Mouse (Mus musculus) olfactory bulb, adult 2 months (tissue): ENCODE data around the gene Cgref1. TPM values are rescaled to one million over a fixed set of nuclear protein-coding genes. Genes with fewer than 3 reads are reported as not detected.

Experiments
- H3K27ac ChIP-seq: fragments of 200-500 bp; 2 replicates; pipeline ENCODE4 v1.5.1; 2012; ENCODE audit warnings: low read depth, low read length; ENCODE audit not compliant: insufficient read depth
- H3K4me1 ChIP-seq: fragments of 200-500 bp; 2 replicates; pipeline ENCODE4 v1.6.1; 2012; ENCODE audit warnings: low read length; ENCODE audit not compliant: control insufficient read depth, insufficient read depth
- H3K4me3 ChIP-seq: fragments of 200-500 bp; 2 replicates; pipeline ENCODE4 v1.5.1; 2012; ENCODE audit warnings: mild to moderate bottlenecking, low read depth, low read length, moderate library complexity; ENCODE audit not compliant: insufficient read depth
- CTCF ChIP-seq: fragments of 200-500 bp; IDR thresholded peaks from 2 replicates; pipeline ENCODE4 v1.5.1; 2012; ENCODE audit warnings: low read depth, mild to moderate bottlenecking, low read length, moderate library complexity; ENCODE audit not compliant: insufficient read depth
- POLR2A ChIP-seq: fragments of 200-500 bp; IDR thresholded peaks from 2 replicates; pipeline ENCODE4 v1.6.1; 2012; ENCODE audit warnings: mild to moderate bottlenecking, low read depth, low read length, moderate library complexity; ENCODE audit not compliant: insufficient read depth
- WGBS: fragments of 180-500 bp; shearing (Covaris S2); methylation state at CpG from one replicate; pipeline ENCODE4 v1.1.7; 2018; 5-methylcytosine and 5-hydroxymethylcytosine counted together
- polyA plus RNA-seq: library from polyadenylated mRNA; stranded (reverse); fragments of >200 nt; gene quantifications from 2 replicates; pipeline ENCODE4 v1.2.4, GENCODE M21; 2012; ENCODE audit warnings: low replicate concordance; ENCODE audit not compliant: missing spikeins, insufficient read depth, insufficient read length

Cgref1 gene
- polyA plus RNA-seq, 1 experiment, result not detected

GRCm38 (mm10) chr5:30907413-30908059, 37.9 kb downstream of the Cgref1 start, which contains the start of gene Ost4:
Gene Ost4, minus strand, starts transcription at chr5:30907788.
- TF ChIP-seq POLR2A (peak; percentile 66), CTCF (no peak)
- under 1% methylated on average over 58 of the region's 58 CpGs for WGBS
- peaks cover 9% of the 10 kb centered on the region for H3K4me1 ChIP-seq
- peak within 1 kb of the TSS; percentile 41 for H3K27ac ChIP-seq
- peak within 1 kb of the TSS; percentile 83 for H3K4me3 ChIP-seq

- no peak for TF ChIP-seq POLR2A
- no peak for TF ChIP-seq CTCF
- peaks cover 2% of the 10 kb centered on the region; the same call in 1 of the 2 replicates for H3K4me1 ChIP-seq
- no peak overlapping the region for H3K4me3 ChIP-seq
- 92% methylated on average over 5 of the region's 5 CpGs for WGBS
- no peak overlapping the region for H3K27ac ChIP-seq
Observed at GRCm38 (mm10) chr5:30901860-30902259, 43.5 kb downstream of the Cgref1 start.

GRCm38 (mm10) chr5:30890375-30890774, 55.0 kb downstream of the Cgref1 start:
- 83% methylated on average over 7 of the region's 7 CpGs for WGBS
- Histone ChIP-seq H3K4me3 (no peak overlapping the region), H3K4me1 (peaks cover 11% of the 10 kb centered on the region), H3K27ac (no peak overlapping the region)
- TF ChIP-seq POLR2A (no peak), CTCF (no peak)

GRCm38 (mm10) chr5:30889088-30889754, 56.2 kb downstream of the Cgref1 start:
- TF ChIP-seq POLR2A (no peak), CTCF (no peak)
- Histone ChIP-seq H3K4me3 (peak overlapping the region; percentile 89), H3K27ac (peak overlapping the region; percentile 94), H3K4me1 (peaks cover 11% of the 10 kb centered on the region)
- WGBS, result 1% methylated on average over 42 of the region's 42 CpGs

GRCm38 (mm10) chr5:30888337-30889087, 56.9 kb downstream of the Cgref1 start, which contains the start of gene Agbl5:
Gene Agbl5, plus strand, starts transcription at chr5:30888694.
- peaks cover 11% of the 10 kb centered on the region for H3K4me1 ChIP-seq
- peak within 1 kb of the TSS; percentile 94 for H3K27ac ChIP-seq
- H3K4me3 ChIP-seq, result peak within 1 kb of the TSS; percentile 89
- WGBS, result under 1% methylated on average over 42 of the region's 42 CpGs
- TF ChIP-seq POLR2A, result peak; percentile 74
- TF ChIP-seq CTCF, result no peak

GRCm38 (mm10) chr5:30887858-30888336, 57.5 kb downstream of the Cgref1 start:
- no peak for TF ChIP-seq CTCF
- 0 out of 2 replicates have a peak, but pooled peaks have one; percentile 11 for TF ChIP-seq POLR2A
- Histone ChIP-seq H3K4me1 (peaks cover 11% of the 10 kb centered on the region), H3K27ac (peak overlapping the region; percentile 65), H3K4me3 (peak overlapping the region; percentile 65)
- WGBS, result under 1% methylated on average over 28 of the region's 28 CpGs

- under 1% methylated on average over 19 of the region's 19 CpGs for WGBS
- peak overlapping the region; percentile 65 for H3K27ac ChIP-seq
- H3K4me1 ChIP-seq, result peaks cover 11% of the 10 kb centered on the region
- peak overlapping the region; percentile 65 for H3K4me3 ChIP-seq
- TF ChIP-seq POLR2A (0 out of 2 replicates have a peak, but pooled peaks have one; percentile 2), CTCF (no peak)
Observed at GRCm38 (mm10) chr5:30887331-30887761, 58.0 kb downstream of the Cgref1 start.

GRCm38 (mm10) chr5:30886731-30887130, 58.7 kb downstream of the Cgref1 start:
- no peak overlapping the region for H3K4me3 ChIP-seq
- TF ChIP-seq CTCF (no peak), POLR2A (no peak)
- H3K27ac ChIP-seq, result no peak overlapping the region
- H3K4me1 ChIP-seq, result peaks cover 11% of the 10 kb centered on the region
- 8% methylated on average over 5 of the region's 5 CpGs for WGBS

- H3K4me1 ChIP-seq, result peaks cover 11% of the 10 kb centered on the region
- no peak overlapping the region for H3K4me3 ChIP-seq
- no peak overlapping the region for H3K27ac ChIP-seq
- TF ChIP-seq CTCF, result no peak
- no peak for TF ChIP-seq POLR2A
- WGBS, result 26% methylated on average over 4 of the region's 4 CpGs
Observed at GRCm38 (mm10) chr5:30886209-30886608, 59.2 kb downstream of the Cgref1 start.

Other genes with a start within 250 kb of the Cgref1 start
- not detected in 2 replicates for gene Dpysl5, start 234.0 kb downstream of the Cgref1 start, polyA plus RNA-seq
- not detected in 2 replicates for gene Mapre3, start 130.9 kb downstream of the Cgref1 start, polyA plus RNA-seq
- not detected in 2 replicates for gene Tmem214, start 77.6 kb downstream of the Cgref1 start, polyA plus RNA-seq
- gene Agbl5, start 56.9 kb downstream of the Cgref1 start, polyA plus RNA-seq, result not detected in 2 replicates
- not detected in 2 replicates for gene Ost4, start 37.8 kb downstream of the Cgref1 start, polyA plus RNA-seq
- gene Emilin1, start 32.2 kb downstream of the Cgref1 start, polyA plus RNA-seq, result not detected in 2 replicates
- not detected in 2 replicates for gene Khk, start 24.2 kb downstream of the Cgref1 start, polyA plus RNA-seq
- gene Preb, start 14.8 kb upstream of the Cgref1 start, polyA plus RNA-seq, result not detected in 2 replicates
- not detected in 2 replicates for gene Tcf23, start 23.1 kb upstream of the Cgref1 start, polyA plus RNA-seq
- not detected in 2 replicates for gene Atraid, start 102.7 kb upstream of the Cgref1 start, polyA plus RNA-seq
- gene Slc5a6, start 103.3 kb upstream of the Cgref1 start, polyA plus RNA-seq, result not detected in 2 replicates
- gene Cad, start 109.2 kb upstream of the Cgref1 start, polyA plus RNA-seq, result not detected in 2 replicates
- gene Dnajc5g, start 160.7 kb upstream of the Cgref1 start, polyA plus RNA-seq, result not detected in 2 replicates
- gene Slc30a3, start 162.6 kb upstream of the Cgref1 start, polyA plus RNA-seq, result not detected in 2 replicates
- gene Trim54, start 171.1 kb upstream of the Cgref1 start, polyA plus RNA-seq, result not detected in 2 replicates
- not detected in 2 replicates for gene Ucn, start 193.2 kb upstream of the Cgref1 start, polyA plus RNA-seq
- not detected in 2 replicates for gene Mpv17, start 208.7 kb upstream of the Cgref1 start, polyA plus RNA-seq
- not detected in 2 replicates for gene Gm29609, start 234.3 kb upstream of the Cgref1 start, polyA plus RNA-seq
- not detected in 2 replicates for gene Gtf3c2, start 234.6 kb upstream of the Cgref1 start, polyA plus RNA-seq
- not detected in 2 replicates for gene Snx17, start 247.6 kb upstream of the Cgref1 start, polyA plus RNA-seq
- gene Eif2b4, start 247.8 kb upstream of the Cgref1 start, polyA plus RNA-seq, result not detected in 2 replicates